Mouse (Mus musculus) embryonic facial prominence, embryonic 13.5 days (tissue): ENCODE data around the gene Mast4. TPM values are rescaled to one million over a fixed set of nuclear protein-coding genes. Genes with fewer than 3 reads are reported as not detected.
"Not testable (repeated sequence)": the region's sequence is repeated elsewhere in the genome, so short reads cannot be mapped to it uniquely, and the experiment has no call there.

ENCODE experiments used
- ATAC-seq: fragments of 200-750 bp; cut with Nextera tagmentation; 2 replicates; pipeline ENCODE4 v1.8.0; 2017; ENCODE audit warnings: low read depth; ENCODE audit not compliant: insufficient number of reproducible peaks, insufficient read depth, low FRiP score, low TSS enrichment
- H3K27ac ChIP-seq: fragments of 300-500 bp; sonication (generic); 2 replicates; pipeline ENCODE4 v1.5.1; 2015; ENCODE audit warnings: moderate library complexity, mild to moderate bottlenecking, inconsistent platforms
- H3K27me3 ChIP-seq: fragments of 300-500 bp; sonication (generic); 2 replicates; pipeline ENCODE4 v1.6.1; 2015; ENCODE audit warnings: mild to moderate bottlenecking, inconsistent platforms
- H3K36me3 ChIP-seq: fragments of 300-500 bp; sonication (generic); 2 replicates; pipeline ENCODE4 v1.6.1; 2015; ENCODE audit warnings: mild to moderate bottlenecking, inconsistent platforms
- H3K4me1 ChIP-seq: fragments of 300-500 bp; sonication (generic); 2 replicates; pipeline ENCODE4 v1.6.1; 2015; ENCODE audit warnings: inconsistent platforms
- H3K4me2 ChIP-seq: fragments of 300-500 bp; sonication (generic); 2 replicates; pipeline ENCODE4 v1.6.1; 2015; ENCODE audit warnings: moderate library complexity, mild to moderate bottlenecking, inconsistent platforms
- H3K4me3 ChIP-seq: fragments of 300-500 bp; sonication (generic); 2 replicates; pipeline ENCODE4 v1.5.1; 2015; ENCODE audit warnings: mild to moderate bottlenecking, inconsistent platforms
- H3K9ac ChIP-seq: fragments of 300-500 bp; sonication (generic); 2 replicates; pipeline ENCODE4 v1.6.1; 2015; ENCODE audit warnings: mild to moderate bottlenecking, inconsistent platforms
- H3K9me3 ChIP-seq: fragments of 300-500 bp; sonication (generic); 2 replicates; pipeline ENCODE4 v1.6.1; 2016; ENCODE audit warnings: inconsistent platforms
- WGBS: fragments of 180-500 bp; shearing (Covaris S2); methylation state at CpG from one replicate; pipeline ENCODE4 v1.1.7; 2015; ENCODE audit warnings: mixed read lengths; 5-methylcytosine and 5-hydroxymethylcytosine counted together
- polyA plus RNA-seq: library from polyadenylated mRNA; unstranded; fragments of >200 nt; fragmentation: Nextera tagmentation; extraction: Ambion mirVana; gene quantifications from 2 replicates; pipeline ENCODE4 v1.2.1, GENCODE M21; 2015

Mast4 gene
- polyA plus RNA-seq, 1 experiment from 2014 or later: 28.6 TPM

GRCm38 (mm10) chr13:102746803-102747561 lies 587.3 kb downstream of the Mast4 start:
- H3K4me2 ChIP-seq: no peak overlapping the region
- no peaks in the 10 kb centered on the region for H3K9me3 ChIP-seq
- ATAC-seq: no peak
- H3K27ac ChIP-seq: no peak overlapping the region
- no peak overlapping the region for H3K4me3 ChIP-seq
- H3K27me3 ChIP-seq: no peaks in the 10 kb centered on the region
- 87% methylated on average over 17 of the region's 17 CpGs for WGBS
- H3K4me1 ChIP-seq: no peaks in the 10 kb centered on the region
- peaks cover 38% of the 10 kb centered on the region for H3K36me3 ChIP-seq
- H3K9ac ChIP-seq: no peak overlapping the region

DNA sequence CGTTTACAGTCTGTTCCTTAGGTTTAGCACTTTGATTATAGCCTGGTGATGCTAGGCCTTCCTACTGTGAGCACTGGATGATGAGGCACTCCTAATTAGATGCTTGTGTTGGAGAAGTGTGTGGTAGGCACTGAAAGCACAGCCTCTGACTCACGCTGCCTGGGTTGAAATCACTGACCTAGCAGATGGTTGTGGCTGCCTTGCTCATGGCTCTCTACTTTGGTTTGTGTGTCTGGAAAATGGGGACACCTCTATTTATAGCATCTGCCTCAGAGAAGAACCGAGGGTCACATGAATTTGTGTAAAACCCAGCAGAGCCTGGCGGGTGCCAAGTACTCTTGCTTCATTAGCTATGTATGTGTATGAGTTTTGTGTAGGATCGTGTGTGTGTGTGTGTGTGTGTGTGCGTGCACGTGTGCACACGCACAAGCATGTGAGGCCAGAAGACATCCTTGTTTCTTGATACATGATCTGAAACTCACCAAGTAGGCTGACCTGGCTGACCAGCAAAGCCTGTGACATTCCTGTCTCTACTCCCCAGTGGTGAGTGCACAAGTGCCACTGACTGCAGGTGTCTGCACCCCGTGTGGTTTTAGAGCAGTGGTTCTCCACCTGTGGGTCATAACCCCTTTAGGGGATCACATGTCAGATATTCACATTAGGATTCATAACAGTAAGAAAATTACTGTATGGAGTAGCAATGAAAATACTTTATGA lies 588.5 kb downstream of the Mast4 start:
- Histone ChIP-seq H3K4me1 (no peaks in the 10 kb centered on the region), H3K9me3 (no peaks in the 10 kb centered on the region), H3K27ac (no peak overlapping the region), H3K4me2 (no peak overlapping the region), H3K36me3 (peaks cover 39% of the 10 kb centered on the region), H3K4me3 (no peak overlapping the region), H3K27me3 (no peaks in the 10 kb centered on the region), H3K9ac (no peak overlapping the region)
- 89% methylated on average over 9 of the region's 9 CpGs for WGBS
- no peak for ATAC-seq

DNA sequence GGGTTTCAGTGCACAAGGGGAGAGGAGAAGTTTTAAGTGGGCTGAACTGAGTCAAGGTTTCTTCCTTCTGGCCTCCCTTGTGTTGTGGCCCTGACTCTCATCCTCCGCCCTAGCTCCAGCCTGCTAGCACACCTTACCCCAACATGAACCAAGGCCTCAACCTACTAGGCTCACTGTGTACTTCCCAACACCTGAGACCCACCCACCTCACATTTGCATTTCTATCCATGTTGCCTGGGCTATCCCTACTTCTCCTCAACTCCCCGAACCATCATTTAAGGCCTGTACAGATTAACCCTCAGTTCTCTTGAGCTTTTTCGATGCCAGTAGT lies 589.1 kb downstream of the Mast4 start:
- Histone ChIP-seq H3K4me2 (no peak overlapping the region), H3K4me3 (no peak overlapping the region), H3K27ac (no peak overlapping the region), H3K36me3 (peaks cover 34% of the 10 kb centered on the region), H3K4me1 (no peaks in the 10 kb centered on the region), H3K9me3 (no peaks in the 10 kb centered on the region), H3K27me3 (no peaks in the 10 kb centered on the region), H3K9ac (no peak overlapping the region)
- WGBS: 85% methylated on average over 3 of the region's 3 CpGs
- ATAC-seq: no peak

DNA sequence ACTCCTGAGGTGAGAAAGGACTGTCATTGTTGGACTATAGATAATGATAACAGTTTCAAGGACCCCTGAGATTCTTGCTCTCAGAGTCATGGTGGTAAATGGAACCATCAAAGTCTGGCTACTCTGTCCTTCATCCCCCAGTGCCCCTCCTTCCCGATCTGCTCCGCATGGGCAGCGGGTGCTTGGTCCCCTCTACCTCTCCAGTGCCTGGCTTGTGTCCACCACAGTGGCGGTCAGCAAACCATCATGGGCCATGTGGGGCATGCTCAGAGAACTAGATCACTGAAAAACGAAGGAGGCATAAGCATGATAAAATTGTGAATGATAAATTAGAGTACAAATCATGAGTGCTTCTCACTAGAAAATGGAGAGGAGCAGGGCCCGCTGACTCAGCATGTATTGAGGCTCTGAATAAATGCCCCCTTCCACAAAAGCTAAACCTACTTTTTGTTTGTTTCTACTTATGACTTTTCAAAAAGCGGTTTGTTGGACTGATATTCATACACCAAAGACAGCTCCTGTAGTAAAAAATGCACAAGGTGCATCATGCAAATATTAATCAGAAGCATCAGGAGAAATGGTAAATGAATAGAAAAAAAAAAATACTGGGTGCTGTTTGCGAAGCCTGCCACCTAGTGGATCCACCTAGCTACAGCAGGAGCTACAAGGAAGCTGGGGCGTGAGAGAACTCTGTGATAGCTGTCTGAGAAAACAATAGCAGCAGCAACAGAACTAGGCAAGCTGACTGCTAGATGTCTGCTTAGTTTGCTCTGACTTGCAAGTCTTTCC lies 589.6 kb downstream of the Mast4 start:
- Histone ChIP-seq H3K36me3 (peaks cover 33% of the 10 kb centered on the region), H3K4me2 (no peak overlapping the region), H3K27me3 (no peaks in the 10 kb centered on the region), H3K4me3 (no peak overlapping the region), H3K9me3 (no peaks in the 10 kb centered on the region), H3K27ac (no peak overlapping the region), H3K9ac (no peak overlapping the region), H3K4me1 (no peaks in the 10 kb centered on the region)
- no peak for ATAC-seq
- 71% methylated on average over 9 of the region's 9 CpGs for WGBS

DNA sequence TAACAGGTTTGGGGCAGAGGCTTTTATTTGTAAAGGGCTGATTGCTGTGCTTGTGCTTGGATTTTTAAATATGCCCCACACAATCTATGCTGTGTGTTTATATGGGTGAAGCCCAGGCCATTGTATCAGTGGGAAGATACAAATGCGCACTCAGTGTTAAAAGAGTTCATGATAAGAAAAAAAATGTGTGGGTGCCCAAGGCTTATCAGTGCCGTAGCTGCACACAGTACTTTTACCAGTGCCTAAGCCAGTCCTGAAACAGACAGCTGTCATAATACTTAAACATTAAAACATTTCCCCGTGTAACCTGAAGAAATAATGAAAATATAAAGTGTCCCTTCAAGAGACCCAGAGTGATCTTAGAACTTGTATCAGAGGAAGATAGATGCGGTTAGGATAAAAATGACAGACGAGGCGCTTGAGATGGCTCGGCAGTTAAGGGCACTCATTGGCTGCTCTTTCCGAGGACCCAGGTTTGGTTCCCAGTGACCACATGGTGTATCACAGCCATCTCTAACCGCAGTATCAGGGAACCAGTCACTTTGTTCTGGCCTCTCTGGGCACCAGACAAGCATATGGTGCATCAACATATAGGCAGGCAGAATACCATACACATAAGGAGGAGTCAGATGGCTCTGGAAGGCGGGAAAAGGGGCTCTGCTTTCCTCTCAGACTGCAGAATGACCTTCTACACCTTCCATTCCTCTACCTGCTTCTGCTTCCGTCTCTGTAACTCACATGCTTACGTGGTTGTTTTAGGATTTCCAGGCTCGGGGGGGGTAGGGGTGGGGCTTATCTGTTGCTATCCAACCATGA lies 594.4 kb downstream of the Mast4 start:
- ATAC-seq: no peak
- Histone ChIP-seq H3K9me3 (no peaks in the 10 kb centered on the region), H3K4me2 (no peak overlapping the region), H3K9ac (no peak overlapping the region), H3K4me1 (no peaks in the 10 kb centered on the region), H3K36me3 (peaks cover 63% of the 10 kb centered on the region), H3K27me3 (no peaks in the 10 kb centered on the region), H3K27ac (no peak overlapping the region), H3K4me3 (no peak overlapping the region)
- 87% methylated on average over 13 of the region's 13 CpGs for WGBS

DNA sequence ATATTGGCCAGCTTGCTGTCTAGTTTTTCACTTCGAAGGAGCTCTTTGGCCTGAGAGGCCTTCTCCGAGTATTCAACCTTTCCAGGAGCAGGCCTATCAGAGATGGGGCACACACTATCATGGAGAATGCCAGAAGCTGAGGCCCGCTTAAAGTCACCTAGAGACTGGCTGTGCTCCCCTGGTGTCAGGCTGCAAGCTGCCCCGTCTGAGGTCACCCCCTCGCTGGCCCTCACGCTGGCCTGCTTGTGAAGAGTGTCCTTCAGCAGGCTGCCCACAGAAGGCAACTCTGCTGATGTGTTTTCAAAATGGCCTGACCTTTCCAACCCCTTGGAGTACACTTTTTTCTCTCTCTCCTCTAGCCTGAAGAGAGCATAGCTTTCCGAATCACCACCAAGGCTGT lies 596.5 kb downstream of the Mast4 start:
- no peaks in the 10 kb centered on the region for H3K4me1 ChIP-seq
- H3K9ac ChIP-seq: no peak overlapping the region
- no peak overlapping the region for H3K4me3 ChIP-seq
- H3K27ac ChIP-seq: no peak overlapping the region
- 94% methylated on average over 7 of the region's 7 CpGs for WGBS
- no peaks in the 10 kb centered on the region for H3K9me3 ChIP-seq
- H3K27me3 ChIP-seq: no peaks in the 10 kb centered on the region
- no peak overlapping the region for H3K4me2 ChIP-seq
- H3K36me3 ChIP-seq: peaks cover 73% of the 10 kb centered on the region
- no peak for ATAC-seq

DNA sequence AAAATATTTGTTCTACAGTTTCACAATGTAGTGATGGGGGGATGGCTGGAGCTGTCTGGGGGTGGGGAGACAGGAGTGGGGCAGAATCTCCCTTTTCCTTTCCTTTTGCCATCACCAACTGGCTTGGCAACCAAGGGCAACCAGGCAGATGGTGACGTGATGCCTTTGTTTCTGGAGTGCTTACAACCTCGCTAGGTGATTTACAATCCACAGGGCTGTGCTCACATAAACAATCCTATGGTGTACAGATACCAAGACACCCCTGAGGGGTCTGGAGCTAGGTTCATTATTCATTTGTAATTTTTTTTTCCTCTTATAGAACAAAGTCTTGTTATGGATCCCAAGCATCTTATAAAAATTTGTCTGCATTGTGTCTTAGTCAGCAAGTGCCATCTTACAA lies 601.2 kb downstream of the Mast4 start:
- H3K4me3 ChIP-seq: no peak overlapping the region
- H3K4me2 ChIP-seq: no peak overlapping the region
- WGBS: 86% methylated on average over 2 of the region's 2 CpGs
- H3K36me3 ChIP-seq: peaks cover 41% of the 10 kb centered on the region
- no peak overlapping the region for H3K27ac ChIP-seq
- ATAC-seq: no peak
- no peak overlapping the region for H3K9ac ChIP-seq
- H3K9me3 ChIP-seq: no peaks in the 10 kb centered on the region
- H3K27me3 ChIP-seq: no peaks in the 10 kb centered on the region
- no peaks in the 10 kb centered on the region for H3K4me1 ChIP-seq

GRCm38 (mm10) chr13:102728951-102729350 lies 605.3 kb downstream of the Mast4 start:
- not testable (repeated sequence) for H3K9ac ChIP-seq, H3K9me3 ChIP-seq, H3K27ac ChIP-seq, ATAC-seq, H3K4me2 ChIP-seq, H3K36me3 ChIP-seq, H3K27me3 ChIP-seq, H3K4me1 ChIP-seq, H3K4me3 ChIP-seq
- WGBS: 63% methylated on average over 7 of the region's 7 CpGs

DNA sequence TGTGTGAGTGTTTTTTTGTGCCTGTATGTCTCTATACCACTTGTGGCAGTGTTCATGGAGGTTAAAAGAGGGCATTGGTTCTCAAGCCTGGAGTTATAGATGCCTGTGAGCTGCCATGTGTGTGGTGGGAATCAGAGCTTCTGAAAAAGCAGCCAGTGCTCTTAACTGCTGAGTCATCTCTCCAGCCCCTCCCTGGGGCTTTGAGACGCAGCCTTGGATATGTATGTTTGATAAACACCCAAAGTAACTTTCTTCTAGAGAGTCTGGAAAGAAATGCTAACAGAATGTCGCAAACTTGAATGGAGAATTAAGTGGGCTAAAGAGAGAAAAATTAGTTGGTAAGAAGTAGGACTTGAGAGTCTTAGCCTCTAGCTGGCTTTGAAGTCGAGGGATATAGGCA lies 606.3 kb downstream of the Mast4 start:
- Histone ChIP-seq H3K4me2 (no peak overlapping the region), H3K36me3 (no peaks in the 10 kb centered on the region), H3K9ac (no peak overlapping the region), H3K27me3 (no peaks in the 10 kb centered on the region), H3K4me1 (no peaks in the 10 kb centered on the region), H3K4me3 (no peak overlapping the region), H3K27ac (no peak overlapping the region), H3K9me3 (no peaks in the 10 kb centered on the region)
- WGBS: 82% methylated on average over 3 of the region's 3 CpGs
- no peak for ATAC-seq

- no peak overlapping the region for H3K4me2 ChIP-seq
- H3K9ac ChIP-seq: no peak overlapping the region
- no peak overlapping the region for H3K27ac ChIP-seq
- no peak overlapping the region for H3K4me3 ChIP-seq
- H3K4me1 ChIP-seq: no peaks in the 10 kb centered on the region
- H3K9me3 ChIP-seq: no peaks in the 10 kb centered on the region
- no peaks in the 10 kb centered on the region for H3K27me3 ChIP-seq
- no peaks in the 10 kb centered on the region for H3K36me3 ChIP-seq
- WGBS: 57% methylated on average over 1 of the region's 1 CpGs
- no peak for ATAC-seq
Observed at GRCm38 (mm10) chr13:102726876-102727275, 607.4 kb downstream of the Mast4 start.

GRCm38 (mm10) chr13:102725906-102726305 lies 608.4 kb downstream of the Mast4 start:
- Histone ChIP-seq H3K36me3 (no peaks in the 10 kb centered on the region), H3K4me1 (no peaks in the 10 kb centered on the region), H3K27ac (no peak overlapping the region), H3K4me3 (no peak overlapping the region), H3K9ac (no peak overlapping the region), H3K27me3 (no peaks in the 10 kb centered on the region), H3K4me2 (no peak overlapping the region), H3K9me3 (no peaks in the 10 kb centered on the region)
- ATAC-seq: no peak
- WGBS: 72% methylated on average over 2 of the region's 2 CpGs
